Mouse (Mus musculus): ENCODE measurements around the gene Sod1. TPM values are rescaled to one million over a fixed set of nuclear protein-coding genes. Genes with fewer than 3 reads are reported as not detected.
A peak's percentile ranks its signal among the peaks of the same experiment; 100 is the strongest.

The Sod1 gene
- total RNA-seq, 2 experiments from 2014 or later, result 292 to 307 TPM

DNA sequence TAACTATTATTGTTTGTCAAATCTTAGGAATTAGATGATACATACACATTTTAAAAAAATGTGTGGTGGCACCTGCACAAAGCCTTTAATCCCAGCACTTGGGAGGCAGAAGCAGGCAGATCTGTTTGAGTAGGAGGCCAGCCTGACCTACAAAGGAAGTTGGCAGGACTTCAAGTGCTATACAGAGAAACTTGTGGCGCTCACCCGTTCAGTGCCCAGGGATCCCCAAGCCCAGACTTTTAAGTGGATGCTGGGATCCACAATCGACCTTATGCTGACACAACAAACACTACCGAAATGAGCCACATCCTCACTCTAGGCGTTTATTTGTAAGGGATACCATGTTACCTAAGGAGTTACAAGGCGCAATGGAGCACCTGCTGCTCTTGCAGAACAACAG is 55.0 kb downstream of the Sod1 start:
- intact Hi-C loops (cut with DNase I), result no loop called here
- peak overlapping the region; percentile 16; the same call in 1 of the 2 replicates for H3K27ac ChIP-seq
- TF ChIP-seq CTCF (IDR thresholded peaks at IDR 0.05), result no peak
- DNase-seq, result no peak
- H3K4me3 ChIP-seq, result no peak overlapping the region

Other genes with a start within 250 kb of the Sod1 start
- 1 to 10 TPM; 6.4 to 7.1 TPM for gene Tiam1, start 77.0 kb upstream of the Sod1 start, total RNA-seq (2021)
- 10 to 100 TPM; 19.4 to 20.3 TPM for gene Scaf4, start 63.7 kb downstream of the Sod1 start, total RNA-seq (2021)
- gene Hunk, start 165.3 kb downstream of the Sod1 start, total RNA-seq (2021), result under 1 TPM; 0.46 to 0.53 TPM